Mouse (Mus musculus) stomach, embryonic 15.5 days (tissue): ENCODE measurements at regions not wholly inside any gene's neighbourhood (a gene's known extent, or its start where the extent isn't known, plus 50 kb on each side); places are given as distances from the start of the nearest gene placed in this dataset.
A peak's percentile ranks its signal among the peaks of the same experiment; 100 is the strongest.
"Not testable (repeated sequence)": the region's sequence is repeated elsewhere in the genome, so short reads cannot be mapped to it uniquely, and the experiment has no call there.

Experiments used
- ATAC-seq: fragments of 200-750 bp; cut with Nextera tagmentation; 2 replicates; pipeline ENCODE4 v1.8.0; 2017; ENCODE audit warnings: low read depth, moderate number of reproducible peaks, moderate TSS enrichment; ENCODE audit not compliant: insufficient read depth, low FRiP score
- H3K27ac ChIP-seq: fragments of 300-500 bp; sonication (generic); 2 replicates; pipeline ENCODE4 v1.5.1; 2015; ENCODE audit warnings: mild to moderate bottlenecking, inconsistent platforms
- H3K27me3 ChIP-seq: fragments of 300-500 bp; sonication (generic); replicated peaks from 2 replicates; pipeline ENCODE4 v1.6.1; 2015; ENCODE audit warnings: inconsistent platforms
- H3K36me3 ChIP-seq: fragments of 300-500 bp; sonication (generic); 2 replicates; pipeline ENCODE4 v1.6.1; 2015; ENCODE audit warnings: inconsistent platforms
- H3K4me1 ChIP-seq: fragments of 300-500 bp; sonication (generic); 2 replicates; pipeline ENCODE4 v1.6.1; 2015; ENCODE audit warnings: inconsistent platforms
- H3K4me2 ChIP-seq: fragments of 300-500 bp; sonication (generic); 2 replicates; pipeline ENCODE4 v1.6.1; 2015; ENCODE audit warnings: mild to moderate bottlenecking, inconsistent platforms
- H3K4me3 ChIP-seq: fragments of 300-500 bp; sonication (generic); replicated peaks from 2 replicates; pipeline ENCODE4 v1.5.1; 2015; ENCODE audit warnings: inconsistent platforms
- H3K9ac ChIP-seq: fragments of 300-500 bp; sonication (generic); 2 replicates; pipeline ENCODE4 v1.6.1; 2015; ENCODE audit warnings: inconsistent platforms
- H3K9me3 ChIP-seq: fragments of 300-500 bp; sonication (generic); 2 replicates; pipeline ENCODE4 v1.6.1; 2016; ENCODE audit warnings: inconsistent platforms
- WGBS: fragments of 180-500 bp; shearing (Covaris S2); methylation state at CpG from one replicate; pipeline ENCODE4 v1.1.7; 2015; 5-methylcytosine and 5-hydroxymethylcytosine counted together

DNA sequence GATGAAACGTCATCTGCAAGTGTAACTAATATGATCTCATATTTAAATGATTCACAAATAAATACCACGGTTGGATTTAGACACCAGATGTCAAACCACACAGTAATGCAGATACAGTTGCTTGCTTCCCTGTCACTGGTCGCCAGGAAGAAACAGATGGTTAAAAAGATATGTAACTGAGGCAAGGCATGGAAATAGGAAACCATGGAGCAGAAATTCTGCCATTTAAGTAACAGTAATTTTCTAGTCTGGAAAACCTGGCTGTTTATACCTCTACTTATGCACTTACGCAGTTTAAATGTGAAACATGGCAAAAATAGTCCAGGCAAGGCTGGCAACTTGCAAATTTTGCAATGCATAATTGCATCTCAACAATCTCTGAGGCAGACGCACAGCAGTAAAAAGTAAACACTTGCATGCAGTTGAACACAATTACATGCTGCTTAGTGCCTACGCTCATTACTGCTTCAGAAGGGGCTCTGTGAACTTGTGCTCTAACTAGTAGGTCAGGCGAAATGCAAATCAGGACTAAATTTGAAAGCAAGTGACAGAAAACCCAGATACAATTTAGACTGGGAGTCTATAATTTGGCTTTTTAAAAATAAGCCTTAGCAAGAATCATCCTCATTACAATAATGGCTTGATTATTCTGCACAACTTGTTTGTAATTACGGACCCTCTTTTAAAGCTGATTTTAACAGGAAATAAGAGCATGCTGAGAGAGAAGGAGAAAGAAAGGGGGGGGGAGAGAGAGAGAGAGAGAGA, 102.6 kb downstream of the Naa11 start:
- no peaks in the 10 kb centered on the region for H3K27me3 ChIP-seq
- H3K36me3 ChIP-seq: no peaks in the 10 kb centered on the region
- no peak for ATAC-seq
- 64% methylated on average over 8 of the region's 8 CpGs for WGBS
- H3K9ac ChIP-seq: no peak overlapping the region
- no peak overlapping the region for H3K27ac ChIP-seq
- H3K4me3 ChIP-seq: no peak overlapping the region
- H3K4me1 ChIP-seq: no peaks in the 10 kb centered on the region
- no peak overlapping the region for H3K4me2 ChIP-seq
- H3K9me3 ChIP-seq: no peaks in the 10 kb centered on the region

GRCm38 (mm10) chr5:97279455-97279854, 112.7 kb downstream of the Naa11 start:
- Histone ChIP-seq H3K27ac (no peak overlapping the region), H3K4me2 (no peak overlapping the region), H3K9ac (no peak overlapping the region), H3K4me3 (no peak overlapping the region), H3K27me3 (no peaks in the 10 kb centered on the region), H3K4me1 (no peaks in the 10 kb centered on the region), H3K9me3 (no peaks in the 10 kb centered on the region), H3K36me3 (no peaks in the 10 kb centered on the region)
- no peak for ATAC-seq
- WGBS: 72% methylated on average over 5 of the region's 5 CpGs

DNA sequence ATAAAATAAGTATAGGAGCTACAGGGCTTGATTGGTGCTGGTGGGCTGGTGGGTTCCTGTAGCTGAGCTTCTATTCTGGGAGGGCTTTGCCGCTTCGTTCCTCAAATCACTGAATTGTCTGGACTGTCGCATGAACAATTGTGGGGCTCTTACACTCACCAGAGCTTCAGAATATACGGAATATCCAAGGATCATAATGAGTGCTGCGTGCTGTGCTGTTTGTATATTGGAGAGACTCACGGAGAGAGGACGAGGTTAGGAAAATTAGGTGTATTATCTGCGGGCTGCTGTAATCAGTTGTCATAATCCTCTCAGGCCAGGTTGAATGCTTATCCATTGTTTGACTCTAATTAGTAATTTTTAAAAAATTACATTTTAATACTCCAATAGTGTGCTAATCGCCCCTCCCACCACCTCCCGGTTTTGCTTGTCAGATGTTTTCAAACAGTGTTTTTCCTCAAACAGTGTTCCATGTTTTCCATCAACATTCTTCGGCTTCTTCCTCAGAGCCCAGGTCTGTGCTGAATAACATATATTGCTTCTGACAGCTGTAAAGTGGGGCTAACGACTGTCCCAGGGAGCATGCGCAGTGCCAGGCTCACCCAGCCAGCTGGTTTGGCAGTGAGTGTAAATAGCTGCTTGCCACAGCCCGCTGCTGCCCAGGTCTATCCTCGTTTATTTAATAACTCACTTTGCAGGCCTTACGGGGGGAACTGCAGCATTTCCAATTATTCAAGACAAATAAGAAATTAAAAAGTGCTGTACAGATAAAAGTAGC, 114.2 kb downstream of the Naa11 start:
- no peak overlapping the region for H3K4me2 ChIP-seq
- H3K36me3 ChIP-seq: no peaks in the 10 kb centered on the region
- no peaks in the 10 kb centered on the region for H3K27me3 ChIP-seq
- H3K4me3 ChIP-seq: no peak overlapping the region
- WGBS: 59% methylated on average over 16 of the region's 16 CpGs
- H3K27ac ChIP-seq: no peak overlapping the region
- no peaks in the 10 kb centered on the region for H3K9me3 ChIP-seq
- no peak overlapping the region for H3K9ac ChIP-seq
- no peaks in the 10 kb centered on the region for H3K4me1 ChIP-seq
- no peak for ATAC-seq

DNA sequence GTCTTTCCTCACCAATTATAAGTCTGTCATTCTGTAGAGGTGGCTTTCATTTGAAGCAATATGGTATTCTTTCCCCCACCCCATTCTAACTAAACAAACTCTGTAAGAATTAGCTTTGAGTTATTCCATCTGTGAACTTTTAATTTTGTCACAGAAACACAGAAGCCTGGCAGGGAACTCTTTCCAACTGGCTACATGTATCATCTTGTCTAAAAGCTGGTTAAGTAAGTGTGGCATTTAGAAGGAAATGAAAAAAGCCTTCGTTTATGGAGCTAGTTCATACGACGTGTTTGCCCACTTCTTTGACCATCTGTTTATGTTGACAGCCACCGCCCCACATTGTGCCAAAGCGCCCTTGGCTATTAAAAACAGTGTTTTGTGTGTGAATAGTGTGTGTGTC, 115.5 kb downstream of the Naa11 start:
- Histone ChIP-seq H3K4me1 (no peaks in the 10 kb centered on the region), H3K27ac (no peak overlapping the region), H3K4me2 (no peak overlapping the region), H3K4me3 (no peak overlapping the region), H3K36me3 (no peaks in the 10 kb centered on the region), H3K27me3 (no peaks in the 10 kb centered on the region), H3K9ac (no peak overlapping the region), H3K9me3 (no peaks in the 10 kb centered on the region)
- 51% methylated on average over 5 of the region's 5 CpGs for WGBS
- ATAC-seq: no peak

- H3K9me3 ChIP-seq, H3K27ac ChIP-seq, H3K9ac ChIP-seq, H3K36me3 ChIP-seq, H3K4me2 ChIP-seq, H3K4me1 ChIP-seq, H3K27me3 ChIP-seq, H3K4me3 ChIP-seq, ATAC-seq: not testable (repeated sequence)
- WGBS: 87% methylated on average over 12 of the region's 12 CpGs
These were observed 127.5 kb downstream of the Naa11 start for GRCm38 (mm10) chr5:97264666-97265065.

- H3K36me3 ChIP-seq: no peaks in the 10 kb centered on the region
- no peaks in the 10 kb centered on the region for H3K9me3 ChIP-seq
- no peak overlapping the region for H3K4me2 ChIP-seq
- H3K27ac ChIP-seq: no peak overlapping the region
- ATAC-seq: no peak
- no peak overlapping the region for H3K9ac ChIP-seq
- no peak overlapping the region for H3K4me3 ChIP-seq
- 0 out of 2 replicates have a peak, but pooled peaks cover 2% of the 10 kb centered on the region for H3K4me1 ChIP-seq
- H3K27me3 ChIP-seq: no peaks in the 10 kb centered on the region
- 61% methylated on average over 1 of the region's 1 CpGs for WGBS
These were observed 135.1 kb downstream of the Naa11 start for GRCm38 (mm10) chr5:97257106-97257505.

DNA sequence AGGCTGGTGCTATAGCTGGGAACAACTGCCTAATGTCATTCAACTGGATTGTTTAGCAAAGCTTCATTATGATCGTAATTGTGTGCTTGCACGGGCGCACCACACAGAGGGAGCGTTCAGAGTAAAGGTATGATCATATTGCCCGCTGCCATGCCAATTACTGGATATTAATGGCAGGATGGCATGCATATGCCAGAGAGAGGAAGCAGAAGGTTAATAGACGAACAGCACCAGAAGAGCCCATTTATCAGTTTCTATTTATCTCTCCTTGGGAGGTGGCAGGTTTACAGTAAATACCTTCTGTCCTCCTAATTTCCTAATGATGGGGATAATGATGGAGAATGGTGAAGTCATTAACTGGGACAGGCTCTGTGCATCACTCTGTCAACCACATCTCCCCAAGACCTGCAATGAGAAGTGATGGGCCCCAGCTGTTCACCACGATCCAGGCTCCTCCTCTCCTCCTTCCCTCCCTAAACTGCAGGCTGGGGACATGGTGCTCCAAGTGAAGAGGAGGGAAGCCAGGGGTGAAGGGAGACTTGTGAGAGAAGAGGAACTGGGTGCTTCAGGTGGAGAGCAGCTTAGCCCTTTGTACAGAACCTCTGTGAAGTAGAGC, 135.6 kb downstream of the Naa11 start:
- Histone ChIP-seq H3K27me3 (no peaks in the 10 kb centered on the region), H3K27ac (no peak overlapping the region), H3K36me3 (no peaks in the 10 kb centered on the region), H3K9ac (no peak overlapping the region), H3K4me2 (no peak overlapping the region), H3K9me3 (no peaks in the 10 kb centered on the region), H3K4me3 (no peak overlapping the region), H3K4me1 (0 out of 2 replicates have a peak, but pooled peaks cover 2% of the 10 kb centered on the region)
- ATAC-seq: no peak
- WGBS: 54% methylated on average over 7 of the region's 7 CpGs

GRCm38 (mm10) chr5:97236930-97237329, 125.5 kb upstream of the Paqr3 start:
- Histone ChIP-seq H3K27me3 (no peaks in the 10 kb centered on the region), H3K9me3 (no peaks in the 10 kb centered on the region), H3K4me3 (no peak overlapping the region), H3K4me1 (no peaks in the 10 kb centered on the region), H3K27ac (no peak overlapping the region), H3K9ac (no peak overlapping the region), H3K36me3 (no peaks in the 10 kb centered on the region), H3K4me2 (no peak overlapping the region)
- 62% methylated on average over 2 of the region's 2 CpGs for WGBS
- peak; percentile 56 for ATAC-seq

DNA sequence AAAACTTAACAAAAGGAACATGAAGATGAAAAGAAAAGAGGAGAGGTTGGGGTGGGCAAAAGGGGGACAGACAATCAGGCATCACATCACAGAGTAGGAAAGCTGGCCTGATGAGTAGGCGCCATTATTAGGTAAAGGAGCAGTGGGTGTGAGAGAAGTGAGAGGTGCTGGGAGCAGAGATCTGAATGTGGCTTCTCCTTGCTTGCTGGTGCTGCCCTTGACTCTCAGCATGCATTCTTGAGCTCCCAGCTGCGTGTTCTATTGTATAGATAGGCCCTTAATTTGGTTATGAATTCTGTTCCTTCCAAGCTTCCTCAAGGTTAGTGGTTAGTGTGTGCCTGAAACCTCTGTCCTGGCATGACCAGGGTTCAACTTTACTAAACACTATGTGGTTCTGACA, 115.0 kb upstream of the Paqr3 start:
- WGBS: 58% methylated on average over 2 of the region's 2 CpGs
- H3K4me2 ChIP-seq: no peak overlapping the region
- H3K4me3 ChIP-seq: no peak overlapping the region
- H3K4me1 ChIP-seq: no peaks in the 10 kb centered on the region
- no peak overlapping the region for H3K9ac ChIP-seq
- ATAC-seq: no peak
- no peak overlapping the region for H3K27ac ChIP-seq
- no peaks in the 10 kb centered on the region for H3K9me3 ChIP-seq
- no peaks in the 10 kb centered on the region for H3K27me3 ChIP-seq
- no peaks in the 10 kb centered on the region for H3K36me3 ChIP-seq

- H3K4me1 ChIP-seq: no peaks in the 10 kb centered on the region
- H3K36me3 ChIP-seq: no peaks in the 10 kb centered on the region
- H3K27ac ChIP-seq: no peak overlapping the region
- 74% methylated on average over 12 of the region's 12 CpGs for WGBS
- no peaks in the 10 kb centered on the region for H3K9me3 ChIP-seq
- no peak overlapping the region for H3K9ac ChIP-seq
- H3K4me3 ChIP-seq: no peak overlapping the region
- no peak overlapping the region for H3K4me2 ChIP-seq
- no peaks in the 10 kb centered on the region for H3K27me3 ChIP-seq
- no peak for ATAC-seq
These were observed 112.0 kb upstream of the Paqr3 start for GRCm38 (mm10) chr5:97223238-97223857.

- Histone ChIP-seq H3K9ac (no peak overlapping the region), H3K27me3 (no peaks in the 10 kb centered on the region), H3K4me2 (no peak overlapping the region), H3K4me3 (no peak overlapping the region), H3K27ac (no peak overlapping the region), H3K9me3 (no peaks in the 10 kb centered on the region), H3K4me1 (no peaks in the 10 kb centered on the region), H3K36me3 (no peaks in the 10 kb centered on the region)
- WGBS: 65% methylated on average over 12 of the region's 12 CpGs
- no peak for ATAC-seq
These were observed 111.3 kb upstream of the Paqr3 start for GRCm38 (mm10) chr5:97222489-97223237.
